Mouse (Mus musculus) naive thymus-derived CD4-positive, alpha-beta T cell, adult 5 months (primary cell): ENCODE data around the gene Asb14. TPM values are rescaled to one million over a fixed set of nuclear protein-coding genes. Genes with fewer than 3 reads are reported as not detected.

Source experiments
- polyA plus RNA-seq: library from polyadenylated mRNA; unstranded; fragments of 100-300 nt; shearing (Covaris generic); gene quantifications from one replicate; pipeline ENCODE4 v1.2.1, GENCODE M21; 2017

Asb14 gene
- polyA plus RNA-seq, result not detected

DNA sequence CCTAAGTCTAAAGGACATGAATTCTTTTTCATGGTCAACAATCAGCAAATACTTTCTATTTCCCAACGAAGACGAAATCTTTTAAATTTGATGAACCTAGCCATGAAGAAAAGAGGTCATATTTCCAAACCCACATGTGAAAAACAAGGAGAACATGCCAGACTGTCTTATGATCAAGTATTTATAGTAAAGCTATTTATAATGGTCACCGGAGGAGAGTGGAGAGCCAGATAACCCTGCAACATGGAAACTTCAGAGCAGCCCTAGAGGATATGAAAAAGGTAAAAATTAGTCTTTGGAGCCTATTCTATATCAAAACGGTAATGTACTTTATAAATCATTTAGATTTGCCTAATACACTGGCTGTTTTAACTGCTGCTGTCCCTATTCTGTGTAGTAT lies at the start of gene Asb14:
Gene Asb14, plus strand, starts transcription at position 166 of the 400 bp plus-strand sequence.

Other genes with a start within 250 kb of the Asb14 start
- 12.8 TPM for gene Pde12, start 224.7 kb upstream of the Asb14 start, polyA plus RNA-seq
- 0.07 TPM for gene Dnah12, start 201.3 kb upstream of the Asb14 start, polyA plus RNA-seq
- 62.2 TPM for gene Appl1, start 76.7 kb downstream of the Asb14 start, polyA plus RNA-seq
- gene Hesx1, start 99.9 kb downstream of the Asb14 start, polyA plus RNA-seq, result not detected
- gene Il17rd, start 144.4 kb downstream of the Asb14 start, polyA plus RNA-seq, result 0.53 TPM
- gene Arhgef3, start 220.3 kb downstream of the Asb14 start, polyA plus RNA-seq, result 201 TPM